Mouse (Mus musculus) spleen, adult 2 months (tissue): Measurements from ENCODE around the gene Spata32. TPM values are rescaled to one million over a fixed set of nuclear protein-coding genes. Genes with fewer than 3 reads are reported as not detected.

ENCODE experiments used
- DNase-seq, 2 experiments: peaks; one replicate each; pipeline versions ENCODE4 v3.0.0 to v3.0.0-alpha.2; 2012 to 2021; ENCODE audit warnings: low spot score in 2 of 2, low read depth in 1 of 2
- H3K27ac ChIP-seq: fragments of 200-500 bp; 2 replicates; pipeline ENCODE4 v1.5.1; 2012; ENCODE audit warnings: low read length, inconsistent platforms; ENCODE audit not compliant: insufficient read depth
- H3K27me3 ChIP-seq: fragments of 200-500 bp; 2 replicates; pipeline ENCODE4 v1.6.1; 2012; ENCODE audit warnings: mild to moderate bottlenecking, moderate library complexity, low read length, inconsistent platforms; ENCODE audit not compliant: control insufficient read depth, insufficient read depth
- H3K36me3 ChIP-seq: fragments of 200-500 bp; 2 replicates; pipeline ENCODE4 v1.6.1; 2012; ENCODE audit warnings: mild to moderate bottlenecking, low read length, inconsistent platforms; ENCODE audit not compliant: control insufficient read depth, insufficient read depth
- H3K4me1 ChIP-seq: fragments of 200-500 bp; 2 replicates; pipeline ENCODE4 v1.6.1; 2011; ENCODE audit warnings: inconsistent platforms; ENCODE audit not compliant: control insufficient read depth, insufficient read depth, insufficient read length
- H3K4me3 ChIP-seq: fragments of 200-500 bp; 2 replicates; pipeline ENCODE4 v1.5.1; 2011; ENCODE audit warnings: mild to moderate bottlenecking, inconsistent platforms; ENCODE audit not compliant: insufficient read depth, insufficient read length; ENCODE audit errors: extremely low read depth
- CTCF ChIP-seq: fragments of 200-500 bp; IDR thresholded peaks from 2 replicates; pipeline ENCODE4 v1.5.1; 2011; ENCODE audit warnings: mild to moderate bottlenecking, inconsistent platforms; ENCODE audit not compliant: insufficient read depth, insufficient read length, insufficient replicate concordance; ENCODE audit errors: extremely low read depth
- POLR2A ChIP-seq: fragments of 200-500 bp; IDR thresholded peaks from 2 replicates; pipeline ENCODE4 v1.6.1; 2011; ENCODE audit warnings: low read depth, low read length, inconsistent platforms
- WGBS: fragments of 180-500 bp; shearing (Covaris S2); methylation state at CpG from one replicate; pipeline ENCODE4 v1.1.7; 2018; 5-methylcytosine and 5-hydroxymethylcytosine counted together
- polyA plus RNA-seq: library from polyadenylated mRNA; depleted of rRNA; stranded (reverse); fragments of >200 nt; gene quantifications from 2 replicates; pipeline ENCODE4 v1.2.3, GENCODE M21; 2012

The Spata32 gene
- polyA plus RNA-seq, 1 experiment = not detected

DNA sequence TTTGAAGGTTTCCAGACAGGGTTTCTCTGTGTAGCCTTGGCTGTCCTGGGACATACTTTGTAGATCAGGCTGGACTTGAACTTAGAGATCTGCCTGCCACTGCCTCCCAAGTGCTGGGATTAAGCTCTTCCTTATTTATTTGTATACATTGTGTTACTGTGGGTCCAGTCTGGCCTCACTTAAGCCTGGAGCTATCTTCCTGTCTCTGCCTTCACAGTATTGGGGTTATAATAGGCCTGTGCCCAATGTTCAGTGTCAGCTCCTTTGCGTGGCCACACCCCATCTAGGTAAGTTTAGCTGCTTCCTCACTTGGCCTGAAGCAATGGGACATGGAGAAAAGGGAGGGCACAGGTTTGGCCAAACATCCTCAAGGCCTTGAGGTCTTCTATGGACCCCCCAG, 41.7 kb downstream of the Spata32 start:
- peaks cover 33% of the 10 kb centered on the region for H3K4me1 ChIP-seq
- H3K36me3 ChIP-seq = peaks cover 16% of the 10 kb centered on the region
- 59% methylated on average over 1 of the region's 1 CpGs for WGBS
- H3K4me3 ChIP-seq = no peak overlapping the region
- TF ChIP-seq CTCF (no peak), POLR2A (no peak)
- H3K27ac ChIP-seq = peak overlapping the region; percentile 84
- no peaks in the 10 kb centered on the region for H3K27me3 ChIP-seq
- no peak for DNase-seq

DNA sequence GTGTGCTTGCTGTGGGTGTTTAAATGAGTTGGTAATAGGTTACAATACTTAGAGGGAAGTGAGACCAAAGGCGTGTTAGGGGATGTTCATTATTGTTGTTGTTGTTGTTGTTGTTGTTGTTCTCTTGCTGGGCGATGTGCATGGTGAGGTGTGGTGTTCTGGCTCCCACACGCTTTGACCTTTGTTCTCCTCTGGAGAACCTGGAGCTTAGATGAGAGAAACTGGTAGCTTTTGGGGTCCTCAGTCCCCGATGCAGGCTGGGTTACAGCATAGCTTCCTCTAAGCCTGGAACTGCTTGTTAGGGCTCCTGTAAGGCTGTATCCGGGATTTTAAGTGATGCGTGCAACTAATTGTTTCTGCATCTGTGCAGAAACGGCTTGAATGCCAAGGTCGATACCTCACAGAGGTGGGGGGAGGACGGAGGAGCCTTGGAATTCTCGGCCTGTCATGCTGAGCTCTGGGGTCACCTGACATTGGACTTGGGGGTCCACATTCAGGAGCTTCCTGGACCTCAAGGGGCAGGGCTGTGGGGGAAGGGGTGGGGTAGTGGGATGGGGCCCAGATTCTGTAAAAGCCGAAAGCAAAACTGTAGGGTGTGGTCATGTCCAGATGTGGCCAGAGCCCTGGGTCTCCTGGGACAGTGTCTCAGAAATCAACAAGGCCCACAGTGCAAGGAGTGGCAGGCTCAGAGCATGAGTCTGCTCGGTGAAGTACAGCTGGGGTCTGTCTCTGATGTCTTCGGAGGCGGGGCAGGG, 42.4 kb downstream of the Spata32 start:
- H3K4me3 ChIP-seq = peak overlapping the region; percentile 23; the same call in 1 of the 2 replicates
- H3K27me3 ChIP-seq = no peaks in the 10 kb centered on the region
- WGBS = 17% methylated on average over 14 of the region's 14 CpGs
- H3K27ac ChIP-seq = peak overlapping the region; percentile 84
- TF ChIP-seq CTCF = no peak
- no peak for TF ChIP-seq POLR2A
- H3K36me3 ChIP-seq = peaks cover 16% of the 10 kb centered on the region
- peaks cover 33% of the 10 kb centered on the region for H3K4me1 ChIP-seq
- DNase-seq = no peak

DNA sequence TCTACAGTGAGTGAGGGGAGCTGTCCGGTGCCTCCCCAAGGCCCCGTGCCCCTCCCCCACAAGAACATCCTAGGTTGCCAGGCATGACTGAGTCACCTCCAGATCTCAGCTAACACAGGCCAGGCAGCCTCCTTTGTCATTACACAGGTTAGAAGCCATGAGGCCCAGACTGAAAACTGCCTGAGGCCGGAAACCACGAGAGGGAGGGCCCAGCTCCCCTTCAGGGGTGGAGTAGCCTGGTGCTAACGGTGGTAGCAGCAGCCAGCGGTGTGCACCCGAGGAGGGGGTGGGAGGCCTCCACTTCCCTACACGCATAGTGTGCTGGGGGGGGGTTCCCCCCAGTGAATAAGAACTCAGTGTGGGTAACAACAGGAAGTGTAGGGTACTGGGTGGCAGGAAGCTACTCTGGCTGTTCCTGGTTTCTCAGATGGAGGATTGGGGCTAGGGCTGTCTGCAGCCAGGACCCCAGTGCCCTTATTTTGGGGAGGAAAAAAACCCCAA, 43.3 kb downstream of the Spata32 start:
- 9% methylated on average over 8 of the region's 8 CpGs for WGBS

DNA sequence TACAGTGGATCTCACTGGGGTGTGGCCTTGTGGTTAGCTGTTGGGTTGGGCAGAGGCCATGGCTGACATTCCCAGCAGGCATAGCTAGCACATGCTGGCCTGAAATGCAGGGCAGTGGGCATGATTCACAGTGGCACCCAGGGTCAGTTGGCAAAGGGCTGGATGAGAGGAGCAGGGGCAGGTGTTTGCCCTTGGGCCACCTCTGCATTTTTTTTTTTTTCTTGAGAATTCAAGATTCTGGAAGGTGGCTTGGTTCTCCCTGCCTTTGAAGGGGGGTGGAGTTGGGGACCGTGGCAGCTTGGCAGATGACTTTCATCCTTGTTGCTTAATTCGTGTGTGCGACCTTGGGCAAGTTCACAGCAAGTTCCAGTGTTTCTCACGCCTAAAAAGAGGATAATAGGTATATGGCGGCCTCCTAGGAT, 43.8 kb downstream of the Spata32 start:
- H3K4me3 ChIP-seq = peak overlapping the region; percentile 47
- TF ChIP-seq CTCF = no peak
- no peak for TF ChIP-seq POLR2A
- H3K4me1 ChIP-seq = peaks cover 33% of the 10 kb centered on the region
- WGBS = 13% methylated on average over 5 of the region's 5 CpGs
- DNase-seq = no peak
- H3K27ac ChIP-seq = peak overlapping the region; percentile 99
- H3K36me3 ChIP-seq = peaks cover 4% of the 10 kb centered on the region; the same call in 1 of the 2 replicates
- no peaks in the 10 kb centered on the region for H3K27me3 ChIP-seq

More for the DNA sequence above, 43.3 kb downstream of the Spata32 start:
- Histone ChIP-seq H3K27me3 (no peaks in the 10 kb centered on the region), H3K36me3 (peaks cover 9% of the 10 kb centered on the region), H3K27ac (peak overlapping the region; percentile 99), H3K4me1 (peaks cover 33% of the 10 kb centered on the region), H3K4me3 (peak overlapping the region; percentile 47; the same call in 1 of the 2 replicates)
- TF ChIP-seq CTCF (no peak), POLR2A (peak; percentile 25)
- DNase-seq = peak; percentile 87 to 95

DNA sequence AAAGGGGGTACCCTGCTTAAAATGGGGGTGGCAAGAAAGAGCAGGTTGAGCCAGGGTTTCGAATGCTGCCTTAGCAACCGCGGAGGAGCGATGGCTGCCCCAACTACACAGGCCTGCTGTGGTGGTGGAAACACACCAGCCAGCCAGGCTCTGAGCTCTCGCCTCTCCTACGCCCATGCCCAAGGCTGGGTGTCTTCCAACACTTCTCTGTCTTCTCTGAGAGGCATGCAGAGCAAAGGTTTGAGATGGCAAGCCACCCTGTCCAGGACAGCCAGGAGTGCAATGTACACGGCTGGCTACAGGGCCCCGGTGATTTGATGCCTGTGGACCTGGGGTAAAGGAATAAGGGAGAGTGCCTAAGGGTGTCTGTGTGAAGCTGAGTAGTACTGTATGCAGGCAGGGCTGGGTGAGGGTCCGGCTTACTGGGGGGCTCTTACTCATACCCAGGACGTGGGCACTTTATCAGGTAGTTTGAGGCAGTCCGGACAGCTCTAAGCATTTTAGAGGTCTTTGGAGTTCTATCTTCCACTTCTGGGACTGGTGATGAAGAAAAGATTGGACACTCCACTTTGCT, 44.4 kb downstream of the Spata32 start:
- Histone ChIP-seq H3K4me3 (peak overlapping the region; percentile 47), H3K27me3 (no peaks in the 10 kb centered on the region), H3K27ac (peak overlapping the region; percentile 99), H3K36me3 (0 out of 2 replicates have a peak, but pooled peaks cover 3% of the 10 kb centered on the region), H3K4me1 (peaks cover 33% of the 10 kb centered on the region)
- TF ChIP-seq CTCF = no peak
- TF ChIP-seq POLR2A = no peak
- no peak for DNase-seq
- 40% methylated on average over 11 of the region's 11 CpGs for WGBS

DNA sequence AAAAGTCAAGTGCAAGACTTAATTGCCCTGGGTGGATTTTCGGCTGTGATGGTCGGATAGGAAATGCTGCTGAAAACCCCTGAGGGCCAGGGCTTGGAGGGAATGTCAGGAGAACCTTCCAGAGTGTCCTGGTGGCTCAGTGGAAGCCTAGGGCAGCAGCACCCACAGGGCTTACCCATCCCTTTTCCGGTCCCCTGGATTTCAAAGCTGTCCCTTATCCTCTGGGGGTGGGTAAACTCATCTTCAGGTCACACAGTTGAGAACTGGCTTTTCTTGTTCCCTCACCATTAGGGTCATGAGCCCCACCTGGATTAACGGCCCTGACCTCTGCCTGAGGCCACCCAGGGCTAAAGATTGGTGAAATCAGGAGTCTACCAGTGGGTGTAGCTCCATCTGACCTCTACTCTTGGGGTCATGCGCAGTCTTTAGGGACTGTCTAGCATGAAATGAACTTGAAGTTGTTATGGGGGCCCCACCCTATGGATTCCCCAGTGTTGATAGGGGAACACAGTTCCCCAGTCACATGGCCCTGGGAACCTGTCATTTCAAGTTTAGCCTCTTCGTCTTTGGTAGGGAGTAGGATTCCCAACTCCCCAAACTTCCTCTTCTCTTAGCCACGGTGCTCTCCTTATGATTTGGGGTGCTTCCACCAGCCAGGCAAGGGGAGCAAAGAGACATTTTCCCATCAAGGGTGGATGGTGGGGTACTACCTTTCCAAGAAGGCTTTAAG, 45.0 kb downstream of the Spata32 start:
- WGBS = 43% methylated on average over 7 of the region's 7 CpGs
- Histone ChIP-seq H3K4me3 (peak overlapping the region; percentile 47), H3K4me1 (peaks cover 31% of the 10 kb centered on the region), H3K36me3 (0 out of 2 replicates have a peak, but pooled peaks cover 3% of the 10 kb centered on the region), H3K27me3 (no peaks in the 10 kb centered on the region), H3K27ac (peak overlapping the region; percentile 99)
- TF ChIP-seq CTCF = no peak
- no peak for TF ChIP-seq POLR2A
- no peak for DNase-seq
